Mouse (Mus musculus) hindbrain, postnatal 0 days (tissue): Measurements from ENCODE around the gene Mgat4d. TPM values are rescaled to one million over a fixed set of nuclear protein-coding genes. Genes with fewer than 3 reads are reported as not detected.

Experiments used
- ATAC-seq: fragments of 200-750 bp; cut with Nextera tagmentation; 2 replicates; pipeline ENCODE4 v1.8.0; 2017; ENCODE audit warnings: mild to moderate bottlenecking, moderate TSS enrichment, moderate library complexity
- DNase-seq: peaks from one replicate; pipeline ENCODE4 v3.0.0-alpha.2; 2015; ENCODE audit warnings: low spot score
- H3K27ac ChIP-seq: fragments of 300-500 bp; sonication (generic); 2 replicates; pipeline ENCODE4 v1.5.1; 2014; ENCODE audit warnings: mild to moderate bottlenecking
- H3K27me3 ChIP-seq: fragments of 300-500 bp; sonication (generic); 2 replicates; pipeline ENCODE4 v1.6.1; 2014; ENCODE audit warnings: low read length, mixed read lengths; ENCODE audit not compliant: insufficient read depth
- H3K36me3 ChIP-seq: fragments of 300-500 bp; sonication (generic); 2 replicates; pipeline ENCODE4 v1.6.1; 2014; ENCODE audit warnings: low read length, mixed read lengths; ENCODE audit not compliant: insufficient read depth
- H3K4me1 ChIP-seq: fragments of 300-500 bp; sonication (generic); 2 replicates; pipeline ENCODE4 v1.6.1; 2014; ENCODE audit warnings: antibody characterized with exemption, low read length, mixed read lengths; ENCODE audit not compliant: insufficient read depth
- H3K4me2 ChIP-seq: fragments of 300-500 bp; sonication (generic); 2 replicates; pipeline ENCODE4 v1.6.1; 2014; ENCODE audit warnings: low read depth, mild to moderate bottlenecking, low read length, moderate library complexity, mixed read lengths
- H3K4me3 ChIP-seq: fragments of 300-500 bp; sonication (generic); 2 replicates; pipeline ENCODE4 v1.5.1; 2014; ENCODE audit warnings: low read length
- H3K9ac ChIP-seq: fragments of 300-500 bp; sonication (generic); replicated peaks from 2 replicates; pipeline ENCODE4 v1.6.1; 2014; ENCODE audit warnings: mild to moderate bottlenecking, low read length, moderate library complexity, mixed read lengths
- H3K9me3 ChIP-seq: fragments of 300-500 bp; sonication (generic); 2 replicates; pipeline ENCODE4 v1.6.1; 2016; ENCODE audit warnings: low read length, mixed read lengths
- CTCF ChIP-seq: IDR thresholded peaks from 2 replicates; pipeline ENCODE4 v1.5.1; 2016; ENCODE audit warnings: antibody characterized with exemption, control low read depth, low read depth
- WGBS: fragments of 180-500 bp; shearing (Covaris S2); extraction: QIAGEN DNeasy Blood & Tissue Kit; methylation state at CpG from one replicate; pipeline ENCODE4 v1.1.7; 2014; 5-methylcytosine and 5-hydroxymethylcytosine counted together
- polyA plus RNA-seq: library from polyadenylated mRNA; unstranded; fragments of >200 nt; fragmentation: Nextera tagmentation; extraction: Ambion mirVana; gene quantifications from 2 replicates; pipeline ENCODE4 v1.2.1, GENCODE M21; 2015
- total RNA-seq: library from RNA; depleted of rRNA; stranded (reverse); fragments of >200 nt; gene quantifications from 2 replicates; pipeline ENCODE4 v1.2.3, GENCODE M21; 2014

Gene Mgat4d
- total and polyA plus RNA-seq, 2 experiments from 2014 or later, result not detected

GRCm38 (mm10) chr8:83389316-83390005 is 41.2 kb downstream of the Mgat4d start, which contains the start of gene Clgn:
TSS of gene Clgn (plus strand) at chr8:83389867.
- ATAC-seq (peak; percentile 89), DNase-seq (peak; percentile 85)
- H3K9me3 ChIP-seq, result no peaks in the 10 kb centered on the region
- peak within 1 kb of the TSS; percentile 82 for H3K4me2 ChIP-seq
- H3K9ac ChIP-seq, result peak within 1 kb of the TSS; percentile 74
- 4% methylated on average over 40 of the region's 41 CpGs for WGBS
- peak within 1 kb of the TSS; percentile 77 for H3K4me3 ChIP-seq
- no peak within 1 kb of the TSS; the same call in 1 of the 2 replicates for H3K27ac ChIP-seq
- no peaks in the 10 kb centered on the region; the same call in 1 of the 2 replicates for H3K27me3 ChIP-seq
- H3K36me3 ChIP-seq, result no peaks in the 10 kb centered on the region
- H3K4me1 ChIP-seq, result 0 out of 2 replicates have a peak, but pooled peaks cover 4% of the 10 kb centered on the region
- TF ChIP-seq CTCF, result no peak

DNA sequence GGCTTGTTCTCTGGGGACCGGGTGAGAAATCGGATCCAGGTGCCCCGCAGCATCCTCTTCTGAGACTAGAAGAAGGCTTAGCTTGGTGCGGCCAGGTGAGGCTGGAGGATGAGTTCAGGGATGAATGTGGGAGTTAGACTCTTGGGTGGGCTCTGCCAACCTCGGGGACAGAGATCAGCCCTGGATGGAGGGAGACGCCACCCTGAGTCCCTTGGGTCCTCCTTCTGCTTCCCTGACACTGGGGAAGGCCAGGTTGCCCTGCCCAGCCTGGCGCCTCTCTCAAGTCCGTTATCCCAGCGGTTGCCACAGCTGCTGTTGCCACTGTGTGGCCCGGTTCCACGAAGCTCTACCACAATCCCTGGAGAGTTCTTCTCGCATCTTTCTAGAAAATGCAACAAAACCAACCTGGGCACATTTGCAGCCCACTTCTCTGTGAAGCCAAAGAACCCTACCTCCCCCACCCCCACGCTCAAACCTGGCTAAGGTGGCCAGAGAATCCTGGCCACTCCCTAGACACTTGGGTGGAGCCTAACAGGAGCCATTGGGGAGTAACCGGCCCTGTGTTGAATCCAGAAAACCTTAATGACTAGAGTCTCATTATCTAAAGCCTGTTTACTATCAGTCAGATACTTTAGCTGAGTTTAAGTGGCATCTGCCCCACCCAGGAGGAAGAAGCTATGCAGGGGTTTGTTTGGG is 41.9 kb downstream of the Mgat4d start:
- peak overlapping the region; percentile 74 for H3K9ac ChIP-seq
- WGBS, result 3% methylated on average over 14 of the region's 14 CpGs

DNA sequence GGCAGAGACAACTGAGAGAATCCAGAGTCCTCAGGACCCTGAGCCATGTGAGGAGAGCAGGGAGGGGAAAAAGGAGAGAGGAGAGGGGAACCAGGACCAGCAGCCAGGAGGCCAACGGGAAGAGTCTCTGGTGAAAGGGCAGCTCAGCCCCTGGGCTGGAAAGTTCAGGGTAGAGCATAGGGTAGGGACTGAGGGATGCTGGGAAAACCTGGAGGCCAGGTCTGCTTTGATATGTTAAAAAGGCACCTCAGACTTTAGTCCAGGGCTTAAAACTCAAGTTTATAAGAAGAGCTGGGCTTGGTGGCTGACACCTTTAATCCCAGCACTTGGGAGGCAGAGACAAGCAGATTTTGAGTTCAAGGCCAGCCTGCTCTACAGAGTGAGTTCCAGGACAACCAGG is 44.2 kb downstream of the Mgat4d start:
- no peaks in the 10 kb centered on the region; the same call in 1 of the 2 replicates for H3K27me3 ChIP-seq
- ATAC-seq (no peak), DNase-seq (no peak)
- H3K27ac ChIP-seq, result no peak overlapping the region
- no peak overlapping the region for H3K4me2 ChIP-seq
- no peak for TF ChIP-seq CTCF
- no peaks in the 10 kb centered on the region for H3K9me3 ChIP-seq
- 0 out of 2 replicates have a peak, but pooled peaks cover 4% of the 10 kb centered on the region for H3K4me1 ChIP-seq
- H3K4me3 ChIP-seq, result no peak overlapping the region
- no peak overlapping the region for H3K9ac ChIP-seq
- 79% methylated on average over 1 of the region's 1 CpGs for WGBS
- no peaks in the 10 kb centered on the region for H3K36me3 ChIP-seq

More for the DNA sequence above, 41.9 kb downstream of the Mgat4d start:
- H3K36me3 ChIP-seq, result no peaks in the 10 kb centered on the region
- ATAC-seq, result peak; percentile 58
- peak overlapping the region; percentile 82 for H3K4me2 ChIP-seq
- H3K4me3 ChIP-seq, result peak overlapping the region; percentile 77
- peak; percentile 20 for DNase-seq
- no peak overlapping the region; the same call in 1 of the 2 replicates for H3K27ac ChIP-seq
- no peaks in the 10 kb centered on the region for H3K9me3 ChIP-seq
- 0 out of 2 replicates have a peak, but pooled peaks cover 4% of the 10 kb centered on the region for H3K4me1 ChIP-seq
- no peak for TF ChIP-seq CTCF
- H3K27me3 ChIP-seq, result no peaks in the 10 kb centered on the region; the same call in 1 of the 2 replicates

GRCm38 (mm10) chr8:83394325-83394724 is 46.1 kb downstream of the Mgat4d start:
- no peak overlapping the region for H3K27ac ChIP-seq
- TF ChIP-seq CTCF, result no peak
- H3K9ac ChIP-seq, result no peak overlapping the region
- no peaks in the 10 kb centered on the region for H3K36me3 ChIP-seq
- H3K4me3 ChIP-seq, result no peak overlapping the region
- DNase-seq (no peak), ATAC-seq (no peak)
- no peak overlapping the region for H3K4me2 ChIP-seq
- H3K4me1 ChIP-seq, result 0 out of 2 replicates have a peak, but pooled peaks cover 4% of the 10 kb centered on the region
- H3K27me3 ChIP-seq, result no peaks in the 10 kb centered on the region
- H3K9me3 ChIP-seq, result no peaks in the 10 kb centered on the region
- 91% methylated on average over 5 of the region's 5 CpGs for WGBS

GRCm38 (mm10) chr8:83396680-83397079 is 48.4 kb downstream of the Mgat4d start:
- 92% methylated on average over 6 of the region's 6 CpGs for whole genome bisulfite sequencing
- no peaks in the 10 kb centered on the region for H3K9me3 ChIP-seq
- H3K27me3 ChIP-seq, result no peaks in the 10 kb centered on the region
- DNase-seq (no peak), ATAC-seq (no peak)
- no peak overlapping the region for H3K4me3 ChIP-seq
- TF ChIP-seq CTCF, result no peak
- no peak overlapping the region for H3K4me2 ChIP-seq
- no peaks in the 10 kb centered on the region for H3K36me3 ChIP-seq
- H3K4me1 ChIP-seq, result no peaks in the 10 kb centered on the region
- no peak overlapping the region for H3K27ac ChIP-seq
- H3K9ac ChIP-seq, result no peak overlapping the region

DNA sequence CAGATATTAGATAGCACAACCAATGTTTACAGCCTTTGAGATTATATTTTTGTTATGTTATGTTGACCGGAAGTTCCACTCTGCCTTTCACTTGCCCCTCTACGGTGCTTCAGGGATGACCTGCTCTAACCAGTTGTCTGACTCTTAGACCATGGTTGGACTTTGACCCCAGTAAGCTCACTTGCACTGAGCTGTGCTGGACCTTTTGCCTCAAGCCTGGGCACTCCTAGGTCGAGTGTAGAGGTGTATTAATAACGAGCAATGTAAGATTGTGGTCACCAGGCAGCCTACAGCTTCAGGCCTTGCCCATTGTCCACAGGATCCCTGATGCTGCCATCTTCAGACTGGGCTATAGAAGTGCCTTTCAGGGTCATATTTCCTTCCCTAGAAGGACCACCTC is 49.5 kb downstream of the Mgat4d start:
- ATAC-seq (no peak), DNase-seq (no peak)
- Histone ChIP-seq H3K4me2 (no peak overlapping the region), H3K4me1 (no peaks in the 10 kb centered on the region), H3K9me3 (no peaks in the 10 kb centered on the region), H3K4me3 (no peak overlapping the region), H3K27me3 (no peaks in the 10 kb centered on the region), H3K27ac (no peak overlapping the region), H3K36me3 (no peaks in the 10 kb centered on the region), H3K9ac (no peak overlapping the region)
- TF ChIP-seq CTCF, result no peak
- WGBS, result 75% methylated on average over 4 of the region's 4 CpGs
